Mouse (Mus musculus) embryo, embryonic 10 days (tissue): ENCODE results near the gene Rpl10.

Experiments
- DNase-seq: peaks from one replicate; pipeline ENCODE4 v3.0.0-alpha.2; 2015; ENCODE audit warnings: low spot score

The Rpl10 gene

DNA sequence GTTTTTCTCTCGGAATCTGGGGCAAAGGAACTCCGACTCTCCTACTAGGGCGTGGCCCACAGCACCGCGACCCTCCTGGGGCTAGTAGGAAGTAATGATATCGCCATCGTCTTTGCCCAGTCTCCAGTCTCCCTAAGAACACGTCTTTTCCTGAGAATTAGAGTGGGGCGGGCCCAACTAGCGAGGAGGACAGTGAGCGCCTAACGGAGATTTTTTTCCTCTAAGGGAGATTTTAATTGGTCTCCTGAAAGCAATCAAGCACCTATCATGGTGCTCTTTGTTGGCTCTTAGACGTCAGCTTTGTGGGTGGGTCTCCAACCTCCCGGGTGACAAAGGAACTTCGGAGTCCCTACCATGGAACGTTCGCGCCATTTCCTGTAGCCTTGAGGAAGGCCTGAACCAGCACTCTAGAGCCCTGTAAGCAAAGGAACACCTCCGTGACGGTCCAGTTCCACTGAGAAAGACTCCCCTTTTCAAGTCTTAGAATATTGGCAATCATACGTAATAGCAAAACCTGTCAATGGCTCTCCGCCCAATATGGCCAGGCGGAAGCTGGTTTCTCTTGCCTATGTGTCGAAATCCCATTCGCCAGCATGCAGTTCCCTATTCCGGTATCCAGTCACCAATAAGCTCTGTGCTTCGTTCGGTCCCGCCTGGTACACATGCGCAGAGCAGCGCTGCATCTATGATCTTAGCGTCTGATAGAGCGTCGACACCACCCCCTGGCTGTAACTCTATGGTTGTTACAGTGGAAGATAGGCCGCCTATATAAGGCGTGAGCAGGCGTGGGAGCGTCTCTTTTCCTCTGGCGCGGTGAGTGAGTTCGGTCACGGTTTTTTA is at the start of gene Rpl10:
Gene Rpl10 (plus strand): TSS at position 751 of the 840 bp plus-strand sequence.
- peak; percentile 95 for DNase-seq

- DNase-seq: no peak
Measured at GRCm38 (mm10) chrX:74230038-74230437, 40.6 kb upstream of the Rpl10 start.

- DNase-seq: no peak
Measured at GRCm38 (mm10) chrX:74233196-74233595, 37.4 kb upstream of the Rpl10 start.

GRCm38 (mm10) chrX:74240332-74240731 is 30.3 kb upstream of the Rpl10 start:
- no peak for DNase-seq

DNA sequence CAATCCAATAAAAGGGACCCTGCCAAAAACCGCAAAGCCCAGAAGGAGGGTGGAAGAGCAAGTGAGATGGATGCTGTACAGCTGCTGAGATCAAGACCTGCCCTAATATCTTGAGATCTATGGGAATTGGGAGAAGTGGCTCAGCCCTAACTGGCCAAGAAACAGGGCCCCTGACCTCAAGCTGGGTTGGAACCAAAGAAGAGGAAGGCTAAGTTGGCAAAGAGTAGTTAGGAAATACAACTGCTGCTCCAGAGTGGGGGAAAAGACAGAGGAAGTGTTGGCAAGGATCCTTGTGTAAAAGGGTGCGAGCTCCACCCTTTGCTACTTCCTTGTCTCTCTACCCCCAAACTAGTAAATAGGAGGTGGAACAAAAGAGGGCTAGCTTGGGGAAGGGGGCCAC is 27.2 kb upstream of the Rpl10 start:
- no peak for DNase-seq

- no peak for DNase-seq
Measured at GRCm38 (mm10) chrX:74243807-74244206, 26.8 kb upstream of the Rpl10 start.

GRCm38 (mm10) chrX:74244614-74245083 is 26.0 kb upstream of the Rpl10 start:
- DNase-seq: peak; percentile 65

DNA sequence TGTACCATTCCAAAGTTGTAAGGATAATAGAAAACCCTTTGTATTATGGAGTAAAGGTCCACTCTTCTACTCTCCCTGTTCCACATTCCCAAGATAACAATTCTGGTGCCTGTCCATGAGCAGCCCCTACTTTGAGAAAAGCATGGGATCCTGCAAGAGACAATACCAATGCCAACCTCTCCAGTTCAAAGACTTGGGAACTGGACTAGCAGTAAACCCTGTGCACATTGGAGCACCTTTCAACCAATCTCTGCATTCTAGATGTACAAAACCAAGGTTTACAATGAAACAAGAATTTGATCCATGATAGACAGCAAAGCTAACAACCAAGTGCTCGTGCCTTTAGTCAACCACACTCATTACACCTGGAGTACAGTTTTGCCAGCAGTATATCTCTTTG is 25.5 kb upstream of the Rpl10 start:
- no peak for DNase-seq

GRCm38 (mm10) chrX:74245687-74246086 is 24.9 kb upstream of the Rpl10 start:
- DNase-seq: peak; percentile 83

GRCm38 (mm10) chrX:74246213-74246681 is 24.4 kb upstream of the Rpl10 start:
- peak; percentile 93 for DNase-seq

- DNase-seq: no peak
Measured at GRCm38 (mm10) chrX:74246693-74247092, 23.9 kb upstream of the Rpl10 start.

DNA sequence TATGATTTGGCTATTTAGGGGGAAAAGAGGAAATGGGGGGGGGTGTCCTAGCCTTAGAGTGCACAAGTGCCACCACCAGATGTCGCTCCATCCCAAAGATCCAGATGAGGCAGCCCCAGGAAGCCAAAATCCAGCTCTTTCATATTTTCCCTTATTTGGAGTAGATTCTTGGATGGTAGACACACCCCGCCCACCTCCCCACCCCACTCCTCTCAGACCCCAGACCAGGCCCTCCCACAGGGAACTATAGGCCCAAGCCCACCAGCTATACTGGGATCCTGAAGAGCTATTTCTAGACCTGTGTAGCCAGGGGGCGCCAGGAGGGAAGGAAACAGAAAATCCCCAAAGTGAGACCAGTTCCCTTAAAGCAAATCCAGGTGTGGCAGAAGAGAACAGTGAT is 22.0 kb upstream of the Rpl10 start:
- DNase-seq: peak; percentile 73

GRCm38 (mm10) chrX:74249615-74250014 is 21.0 kb upstream of the Rpl10 start, which contains the start of gene Flna:
Gene Flna, minus strand, starts transcription at chrX:74249820.
- peak; percentile 61 for DNase-seq

- DNase-seq: peak; percentile 94
Measured at GRCm38 (mm10) chrX:74254153-74254887, 16.3 kb upstream of the Rpl10 start, which contains the start of gene Emd. Gene Emd, plus strand, starts transcription at chrX:74254687.

- DNase-seq: no peak
Measured at GRCm38 (mm10) chrX:74254888-74255565, 15.6 kb upstream of the Rpl10 start.

DNA sequence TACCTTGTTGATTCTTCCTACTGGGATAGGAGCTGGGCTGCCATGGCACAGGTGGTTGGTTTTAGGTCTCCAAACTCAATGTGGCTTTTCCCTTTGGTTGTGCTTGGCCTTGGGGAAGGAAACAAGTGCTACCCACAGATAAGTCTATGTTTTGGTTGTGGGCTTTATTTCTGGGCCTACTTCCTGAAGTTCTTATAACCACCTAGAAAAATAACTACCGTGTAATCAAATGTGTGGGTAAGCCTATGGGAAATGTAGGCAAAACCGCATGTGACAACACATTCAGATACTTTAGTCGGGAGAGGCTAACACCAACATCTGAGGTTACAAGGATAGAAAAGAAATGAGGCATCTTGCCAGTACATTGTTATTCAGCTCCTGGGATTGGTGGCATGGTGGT is 12.9 kb upstream of the Rpl10 start:
- DNase-seq: no peak

DNA sequence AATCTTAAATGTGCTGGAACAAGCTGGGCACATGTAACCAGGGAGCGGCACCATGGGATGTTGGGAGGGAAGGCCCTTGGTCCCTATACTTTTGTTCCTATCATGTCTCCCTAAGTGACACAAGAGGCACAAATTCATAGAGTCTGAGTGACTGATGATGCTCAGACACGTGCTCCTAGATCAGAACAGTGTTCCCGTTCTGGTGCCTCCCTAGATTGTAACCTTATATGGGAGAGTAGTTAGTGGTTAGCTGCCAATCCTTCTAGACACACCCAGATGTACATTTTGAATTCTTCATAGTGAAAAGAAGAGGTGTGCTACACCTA is 913 bp upstream of the Rpl10 start:
- DNase-seq: no peak

GRCm38 (mm10) chrX:74270902-74271551 is 415 bp downstream of the Rpl10 start:
- DNase-seq: peak; percentile 60

DNA sequence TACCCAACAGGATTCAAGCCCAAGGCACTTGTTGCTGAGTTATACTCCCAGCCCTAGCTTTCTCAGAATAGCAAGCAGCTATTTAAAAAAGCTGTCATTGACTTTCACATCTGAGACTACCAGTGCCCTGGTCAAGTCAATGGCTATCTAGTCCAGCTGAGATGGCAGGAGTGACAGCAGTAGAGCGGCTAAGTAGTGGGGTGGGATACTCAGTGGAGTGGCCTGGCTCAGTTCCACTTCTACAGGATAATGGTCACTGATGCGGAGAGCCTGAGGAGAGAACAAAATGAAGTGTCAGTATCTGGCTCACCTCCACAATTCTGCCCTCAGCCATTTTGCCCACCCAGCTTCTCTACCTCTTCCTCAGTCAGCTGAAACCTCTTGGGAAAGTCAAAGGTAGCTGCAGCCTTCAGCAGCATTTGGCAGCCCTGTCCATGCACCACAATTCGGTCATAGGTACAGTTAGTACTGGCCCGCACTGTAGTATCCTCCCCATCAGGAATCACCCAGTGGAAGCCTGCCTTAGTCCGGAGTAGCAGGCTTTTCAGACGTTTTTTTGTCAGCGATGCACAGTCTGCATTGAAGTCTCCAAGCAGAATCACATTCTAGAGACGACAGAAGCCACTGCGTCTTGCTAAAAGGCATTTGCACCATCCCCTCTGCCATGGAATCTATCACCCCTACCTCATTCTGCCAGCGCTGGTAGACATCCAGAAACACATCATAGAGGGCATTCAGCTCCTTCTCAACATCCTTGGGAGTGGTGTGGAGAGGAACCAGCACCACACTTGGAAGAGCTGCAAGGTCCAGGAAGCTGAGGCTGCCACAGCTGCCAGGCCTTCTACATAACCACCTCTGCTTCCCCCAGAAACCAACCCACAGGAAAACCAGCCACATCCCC is 3.1 kb downstream of the Rpl10 start:
- peak; percentile 17 for DNase-seq

- DNase-seq: no peak
Measured at GRCm38 (mm10) chrX:74277916-74278315, 7.3 kb downstream of the Rpl10 start.
